Mouse (Mus musculus) liver, adult (tissue): ENCODE measurements around the gene Tmem251.

Experiments used
- GATA4 ChIP-seq: IDR thresholded peaks from 2 replicates; pipeline ENCODE4 v1.6.1; 2014; ENCODE audit warnings: mild to moderate bottlenecking, low read length; ENCODE audit not compliant: insufficient replicate concordance

Tmem251 gene

GRCm38 (mm10) chr12:102743589-102744574, at the start of gene Tmem251, which contains the start of gene Moap1:
Gene Tmem251 (plus strand): TSS chr12:102743762.
Gene Moap1 (minus strand): TSS chr12:102743661.
- TF ChIP-seq GATA4, result peak; percentile 36; the same call in 1 of the 2 replicates

GRCm38 (mm10) chr12:102695369-102696239, 48.0 kb upstream of the Tmem251 start:
- no peak for TF ChIP-seq GATA4

- TF ChIP-seq GATA4, result no peak
These were observed 46.8 kb upstream of the Tmem251 start for GRCm38 (mm10) chr12:102696635-102697354.

GRCm38 (mm10) chr12:102697381-102697780, 46.2 kb upstream of the Tmem251 start:
- no peak for TF ChIP-seq GATA4

- no peak for TF ChIP-seq GATA4
These were observed 45.4 kb upstream of the Tmem251 start for GRCm38 (mm10) chr12:102698089-102698684.

GRCm38 (mm10) chr12:102699156-102699555, 44.4 kb upstream of the Tmem251 start:
- TF ChIP-seq GATA4, result no peak

- TF ChIP-seq GATA4, result no peak
These were observed 43.1 kb upstream of the Tmem251 start for GRCm38 (mm10) chr12:102700453-102700852.

- TF ChIP-seq GATA4, result no peak
These were observed 41.8 kb upstream of the Tmem251 start for GRCm38 (mm10) chr12:102701691-102702207.

GRCm38 (mm10) chr12:102702356-102703110, 41.0 kb upstream of the Tmem251 start:
- TF ChIP-seq GATA4, result no peak

- TF ChIP-seq GATA4, result peak; percentile 46; the same call in 1 of the 2 replicates
These were observed 40.5 kb upstream of the Tmem251 start for GRCm38 (mm10) chr12:102703111-102703412.

GRCm38 (mm10) chr12:102703441-102703840, 40.1 kb upstream of the Tmem251 start:
- no peak for TF ChIP-seq GATA4

- TF ChIP-seq GATA4, result no peak
These were observed 39.6 kb upstream of the Tmem251 start for GRCm38 (mm10) chr12:102703921-102704408.

- TF ChIP-seq GATA4, result no peak
These were observed 38.9 kb upstream of the Tmem251 start, which contains the start of gene Itpk1 for GRCm38 (mm10) chr12:102704457-102705198. Gene Itpk1 (minus strand): TSS chr12:102704930.
